Mouse (Mus musculus) layer of hippocampus, adult 2 months (tissue): ENCODE data around the gene Xbp1. TPM values are rescaled to one million over a fixed set of nuclear protein-coding genes. Genes with fewer than 3 reads are reported as not detected.

Source experiments
- DNase-seq, 2 experiments: peaks; one replicate each; pipeline ENCODE4 v3.0.0; 2022; ENCODE audit warnings: low spot score in 2 of 2
- H3K27ac ChIP-seq: fragments of 200-600 bp; 2 replicates; pipeline ENCODE4 v1.8.1; 2022
- H3K4me3 ChIP-seq: fragments of 200-600 bp; 2 replicates; pipeline ENCODE4 v1.8.1; 2022; ENCODE audit warnings: mild to moderate bottlenecking
- CTCF ChIP-seq: fragments of 200-600 bp; conservative IDR thresholded peaks from 2 replicates; pipeline ENCODE4 v1.8.1; 2022; ENCODE audit warnings: antibody characterized with exemption, mild to moderate bottlenecking, moderate library complexity
- total RNA-seq, 2 experiments: library from RNA; stranded (reverse); gene quantifications; 2 replicates each; pipeline ENCODE4 v1.2.3; 2021

The Xbp1 gene
- total RNA-seq, 2 experiments from 2014 or later = 87.6 to 94.5 TPM

- DNase-seq = no peak
- H3K4me3 ChIP-seq = no peak overlapping the region
- TF ChIP-seq CTCF = no peak
- H3K27ac ChIP-seq = no peak overlapping the region
Measured at GRCm38 (mm10) chr11:5573821-5574220, 53.4 kb downstream of the Xbp1 start.

DNA sequence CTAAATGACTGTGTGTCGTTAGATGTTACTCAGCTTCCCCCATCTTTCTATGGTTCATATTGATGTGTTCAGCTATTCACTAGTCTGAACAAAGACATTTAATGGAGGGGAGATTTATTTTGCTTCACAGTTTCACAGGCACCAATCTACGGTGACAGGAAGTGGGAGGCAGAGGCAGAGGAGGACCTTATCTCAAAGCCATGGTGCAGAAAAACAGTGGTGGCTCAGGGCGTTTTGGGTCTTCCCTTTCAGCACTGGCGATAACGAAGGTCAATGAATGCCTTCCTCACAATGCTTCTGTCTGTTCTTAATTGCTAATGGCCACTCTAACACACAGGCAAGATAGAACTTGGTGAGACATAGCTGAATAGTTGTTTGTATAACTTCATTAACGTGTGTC lies 54.6 kb downstream of the Xbp1 start:
- no peak for TF ChIP-seq CTCF
- DNase-seq = no peak
- Histone ChIP-seq H3K4me3 (no peak overlapping the region), H3K27ac (no peak overlapping the region)

Other genes starting within 250 kb of the Xbp1 start
- gene Znrf3, start 75.8 kb upstream of the Xbp1 start, total RNA-seq = 10 to 100 TPM; 20.2 to 24.1 TPM
- gene Ccdc117, start 21.5 kb downstream of the Xbp1 start, total RNA-seq = 10 to 100 TPM; 11.8 to 13.9 TPM
- gene Ankrd36, start 49.0 kb downstream of the Xbp1 start, total RNA-seq = not detected
- 10 to 100 TPM; 57.3 to 61.4 TPM for gene Mrps24, start 195.0 kb downstream of the Xbp1 start, total RNA-seq
- gene Urgcp, start 241.7 kb downstream of the Xbp1 start, total RNA-seq = 10 to 100 TPM; 65.3 to 67.2 TPM